Mouse (Mus musculus) ovary, postnatal 36 days (tissue): Measurements from ENCODE around the gene Klf9.

Experiments
- DNase-seq: peaks from one replicate; pipeline ENCODE4 v3.0.0; 2022; ENCODE audit warnings: low spot score, mixed read lengths

The Klf9 gene

DNA sequence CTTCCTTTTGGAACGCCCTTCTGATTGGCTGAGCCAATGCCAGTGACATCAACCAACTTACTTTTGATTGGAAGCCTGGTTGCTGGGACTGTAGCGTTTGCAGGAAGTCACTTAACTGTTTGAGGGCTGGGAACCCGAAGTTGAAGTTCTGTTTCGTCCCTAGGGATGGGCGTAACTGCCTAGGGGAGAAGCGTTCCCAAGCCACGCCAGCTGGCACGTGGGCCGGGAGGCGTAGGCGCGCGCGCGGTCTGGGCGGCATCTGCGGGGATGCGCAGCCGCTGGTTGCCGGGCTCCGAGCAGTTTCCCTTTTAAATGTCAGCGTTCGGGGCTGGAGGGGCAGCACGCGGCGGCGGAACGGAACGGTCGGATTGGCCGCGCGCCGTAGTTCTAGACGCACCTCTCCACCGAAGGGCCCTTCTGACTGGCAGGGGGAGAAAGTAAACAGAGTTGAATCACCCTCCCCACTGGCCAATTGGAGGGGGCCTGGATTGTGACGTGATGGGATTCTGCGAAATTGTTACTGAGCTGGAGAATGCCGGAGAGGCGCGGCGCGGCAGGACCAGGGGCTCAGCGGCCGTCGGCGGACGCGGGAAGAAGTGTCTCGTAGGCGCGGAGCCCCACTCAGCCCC, at the start of gene Klf9:
Gene Klf9, plus strand, starts transcription at position 538 of the 629 bp plus-strand sequence.
- DNase-seq: peak; percentile 94

DNA sequence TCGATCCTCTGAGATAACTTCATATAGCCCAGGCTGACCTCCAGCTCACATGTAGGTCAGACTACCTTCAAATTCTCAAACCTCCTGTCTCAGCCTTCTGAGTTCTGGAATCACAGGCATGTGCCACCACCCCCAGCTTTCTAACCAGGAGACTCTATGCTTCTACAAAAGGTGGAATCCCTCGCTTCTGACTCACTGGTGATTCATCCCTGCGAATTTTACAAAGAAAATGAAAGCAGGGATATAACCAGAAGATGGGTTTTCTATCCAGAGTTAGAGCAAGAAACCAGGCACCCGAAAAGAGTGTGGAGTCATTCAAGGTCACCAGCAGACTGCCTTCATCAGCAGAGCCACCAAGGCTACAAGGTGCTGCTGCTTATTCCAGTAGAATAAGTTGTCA, 49.4 kb upstream of the Klf9 start:
- DNase-seq: no peak

DNA sequence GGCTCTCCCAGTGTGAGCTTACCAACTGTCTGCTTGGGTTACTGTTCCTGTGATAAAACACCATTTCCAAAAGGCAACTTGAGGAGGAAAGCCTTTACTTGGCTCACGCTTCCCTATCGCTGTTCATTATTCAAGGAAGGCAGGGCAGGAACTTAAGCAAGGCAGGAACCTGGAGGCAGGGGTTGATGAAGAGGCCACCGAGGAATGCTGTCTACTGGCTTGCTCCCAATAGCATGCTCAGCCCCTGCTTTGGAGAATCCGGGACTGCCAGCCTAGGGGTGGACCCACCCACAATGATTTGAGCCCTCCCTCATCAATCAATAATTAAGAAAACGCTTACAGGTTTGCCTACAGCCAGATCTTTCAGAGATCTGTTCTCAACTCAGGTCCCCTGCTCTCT, 47.5 kb upstream of the Klf9 start:
- no peak for DNase-seq

DNA sequence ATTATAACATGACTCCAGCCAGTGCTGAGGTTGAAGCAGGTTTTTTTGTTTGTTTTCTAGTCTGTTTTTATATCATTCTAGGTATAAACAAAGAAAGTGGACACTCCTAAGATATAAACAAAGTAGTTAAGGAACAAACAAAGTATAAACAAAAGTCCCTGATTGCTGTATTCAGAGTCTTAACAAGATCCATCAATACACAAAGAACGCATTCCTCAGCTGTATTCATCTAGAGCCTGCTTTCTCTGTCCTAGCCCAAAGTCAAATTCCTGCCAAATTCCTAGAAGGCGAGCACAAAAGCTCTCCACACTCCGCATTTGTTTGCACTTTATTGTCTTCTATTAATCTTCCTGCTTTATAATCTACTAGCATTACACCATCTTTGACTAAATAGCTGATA, 46.1 kb upstream of the Klf9 start:
- no peak for DNase-seq

DNA sequence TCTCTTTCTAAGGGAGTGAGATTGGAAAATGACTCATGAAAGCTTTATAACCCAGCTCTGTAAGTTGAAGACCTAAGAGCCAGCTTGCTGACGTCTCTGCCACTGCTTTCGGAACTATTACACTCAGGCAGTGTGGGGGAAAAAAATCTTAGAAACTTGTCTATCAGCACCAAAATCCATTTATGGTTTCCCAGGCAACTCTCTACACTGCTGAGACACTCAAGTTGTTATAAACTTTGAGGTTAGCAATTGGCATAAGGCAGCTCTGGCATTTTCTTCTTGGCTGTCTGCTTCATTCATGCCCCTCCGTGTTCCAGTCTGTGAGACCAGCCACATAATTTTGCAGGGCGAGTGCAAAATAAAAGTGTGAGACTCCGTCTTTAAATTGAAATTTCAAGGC, 34.2 kb upstream of the Klf9 start:
- no peak for DNase-seq

DNA sequence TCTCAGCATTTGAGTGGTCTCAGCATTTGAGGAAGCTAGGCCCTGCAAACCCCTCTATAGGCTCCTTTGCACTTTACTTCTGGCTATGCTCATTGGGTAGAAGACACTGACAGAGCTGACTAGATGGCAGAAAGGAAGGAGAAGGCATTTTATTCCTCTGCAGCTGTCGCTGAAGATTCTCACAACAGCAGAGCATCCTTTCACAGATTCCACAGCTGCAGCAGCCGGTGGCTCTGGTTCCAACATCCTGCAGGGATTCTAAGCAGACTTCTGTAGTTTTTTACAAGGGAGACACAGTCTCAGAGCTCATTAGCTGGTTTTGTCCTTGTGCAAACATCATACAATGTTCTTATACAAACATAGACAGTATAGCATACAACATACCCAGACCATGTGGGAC, 33.7 kb upstream of the Klf9 start:
- DNase-seq: no peak

DNA sequence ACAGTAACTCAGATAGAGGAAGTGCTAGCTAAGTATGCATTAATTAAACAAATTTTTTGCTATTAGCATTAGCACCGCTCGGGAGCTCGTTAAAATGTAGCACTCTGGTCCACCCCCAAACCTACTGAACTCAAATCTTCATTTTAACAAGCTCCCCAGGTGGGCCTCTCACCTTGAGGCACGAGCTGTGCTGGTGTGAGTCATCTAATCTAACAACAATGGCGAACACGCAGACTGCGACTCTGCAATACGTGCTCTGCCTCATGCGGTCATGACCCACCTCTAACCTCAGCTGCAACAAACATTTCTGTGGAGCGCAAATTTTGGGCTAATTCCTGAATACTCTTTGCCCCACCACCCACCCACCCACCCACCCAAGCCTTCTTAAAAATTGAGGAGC, 19.2 kb upstream of the Klf9 start:
- DNase-seq: no peak

DNA sequence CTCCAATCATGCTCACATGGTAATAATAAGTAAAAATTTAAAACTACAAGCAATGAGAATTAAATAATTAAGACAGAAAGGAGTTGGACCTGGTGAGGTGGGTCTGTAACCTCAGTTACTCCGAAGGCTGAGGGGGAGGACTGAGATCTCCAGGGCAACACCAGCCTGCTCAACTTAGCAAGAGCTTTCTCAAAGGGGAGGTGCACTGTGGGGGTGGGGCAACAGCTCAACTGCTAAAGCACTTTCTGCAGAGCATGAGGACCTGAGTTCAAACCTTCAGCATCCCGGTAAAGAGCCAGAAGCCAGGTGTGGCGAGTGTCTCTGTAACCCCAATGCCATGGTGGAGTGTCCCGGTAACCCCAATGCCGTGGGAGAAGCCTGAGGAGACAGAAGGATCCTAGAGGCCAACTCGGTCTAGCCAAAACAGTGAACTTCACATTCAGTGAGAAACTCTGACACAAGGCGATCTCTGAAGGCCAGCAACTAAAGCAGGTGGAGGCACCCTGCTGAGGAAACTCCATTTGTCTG, 16.9 kb upstream of the Klf9 start:
- DNase-seq: no peak

DNA sequence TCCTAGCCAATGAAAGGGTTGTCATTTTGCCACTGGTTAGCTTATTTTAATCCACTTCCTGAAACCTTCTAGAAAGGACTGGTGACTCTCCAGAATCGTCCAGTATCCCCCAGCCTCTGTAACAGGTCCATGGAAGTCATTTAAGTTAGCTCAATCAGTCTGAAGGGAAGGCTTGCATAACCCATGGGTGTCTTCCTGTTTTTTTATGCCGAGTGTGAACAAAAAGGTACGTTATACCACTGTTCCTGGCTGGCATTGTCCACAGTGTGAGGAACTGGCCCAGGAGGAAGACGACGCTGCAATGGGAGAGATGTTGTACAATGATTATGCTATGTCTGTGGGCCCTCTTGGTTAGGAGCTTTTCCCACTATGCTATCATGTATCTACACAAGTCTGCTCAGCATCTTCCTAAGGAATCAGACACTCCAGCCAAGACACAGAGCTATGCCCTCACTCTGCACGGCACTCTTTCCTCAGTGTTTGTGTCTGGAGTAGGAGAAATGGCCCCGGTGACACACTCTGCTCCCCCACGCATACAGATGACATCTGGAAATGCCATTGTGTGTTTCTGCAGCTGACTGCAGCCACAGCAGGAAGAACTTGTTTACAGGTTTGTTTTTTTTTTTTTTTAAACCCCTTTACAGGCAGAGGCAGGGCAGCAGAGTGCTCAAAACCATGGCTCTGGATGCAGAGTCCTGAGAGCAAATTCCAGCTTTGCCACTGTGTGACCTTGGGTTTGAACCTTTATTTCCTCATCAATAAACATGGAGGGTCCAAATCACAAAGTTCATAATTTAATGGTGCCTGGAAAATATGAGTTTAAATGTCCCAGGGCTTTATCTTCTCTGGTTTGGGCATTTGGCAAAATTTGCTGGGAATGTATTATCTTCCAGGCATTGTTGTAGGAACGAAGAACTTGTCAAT, 15.5 kb upstream of the Klf9 start:
- no peak for DNase-seq

DNA sequence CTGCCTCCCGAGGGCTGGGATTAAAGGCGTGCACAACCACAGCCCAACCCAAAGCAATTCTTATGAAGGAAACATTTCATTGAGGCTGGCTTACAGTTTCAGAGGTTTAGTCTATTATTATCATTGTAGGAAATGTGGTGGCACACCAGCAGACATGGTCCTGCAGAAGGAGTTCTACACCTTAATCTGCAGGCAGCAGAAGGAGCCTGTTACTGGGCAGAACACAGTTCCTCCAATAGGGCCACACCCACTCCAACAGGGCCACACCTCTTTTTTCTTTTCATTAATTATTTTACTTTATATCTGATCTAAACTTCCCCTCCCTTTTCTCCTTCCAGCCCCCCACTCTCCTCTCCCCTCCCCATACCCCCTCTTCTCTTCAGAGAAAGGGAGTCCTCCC, 11.1 kb upstream of the Klf9 start:
- DNase-seq: no peak

DNA sequence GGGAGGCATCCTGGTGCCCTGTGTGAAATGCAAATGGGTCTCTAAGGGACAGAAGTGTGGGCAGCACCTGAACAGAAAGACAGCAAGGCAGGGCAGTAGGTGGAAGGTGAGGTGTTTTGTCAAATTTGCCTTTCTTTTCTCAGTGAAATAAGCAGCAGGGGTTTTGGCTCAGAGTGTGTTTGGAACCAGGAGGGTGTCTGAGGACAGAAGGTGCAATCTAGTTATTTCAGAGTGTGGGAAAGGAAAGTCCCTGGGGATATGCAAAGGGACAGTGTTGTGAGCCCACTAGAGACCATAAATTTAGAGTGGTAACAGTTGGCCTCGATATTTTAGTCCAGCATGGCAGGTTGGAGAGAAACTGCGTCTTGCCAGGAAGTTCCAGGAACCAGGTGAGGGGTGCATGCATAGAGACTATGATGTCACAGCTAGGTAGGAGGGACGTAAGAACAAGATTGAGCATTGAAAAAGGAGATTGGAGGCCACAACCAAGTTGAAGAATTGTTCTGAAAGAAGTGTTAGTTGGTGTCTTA, 8.9 kb upstream of the Klf9 start:
- DNase-seq: no peak

DNA sequence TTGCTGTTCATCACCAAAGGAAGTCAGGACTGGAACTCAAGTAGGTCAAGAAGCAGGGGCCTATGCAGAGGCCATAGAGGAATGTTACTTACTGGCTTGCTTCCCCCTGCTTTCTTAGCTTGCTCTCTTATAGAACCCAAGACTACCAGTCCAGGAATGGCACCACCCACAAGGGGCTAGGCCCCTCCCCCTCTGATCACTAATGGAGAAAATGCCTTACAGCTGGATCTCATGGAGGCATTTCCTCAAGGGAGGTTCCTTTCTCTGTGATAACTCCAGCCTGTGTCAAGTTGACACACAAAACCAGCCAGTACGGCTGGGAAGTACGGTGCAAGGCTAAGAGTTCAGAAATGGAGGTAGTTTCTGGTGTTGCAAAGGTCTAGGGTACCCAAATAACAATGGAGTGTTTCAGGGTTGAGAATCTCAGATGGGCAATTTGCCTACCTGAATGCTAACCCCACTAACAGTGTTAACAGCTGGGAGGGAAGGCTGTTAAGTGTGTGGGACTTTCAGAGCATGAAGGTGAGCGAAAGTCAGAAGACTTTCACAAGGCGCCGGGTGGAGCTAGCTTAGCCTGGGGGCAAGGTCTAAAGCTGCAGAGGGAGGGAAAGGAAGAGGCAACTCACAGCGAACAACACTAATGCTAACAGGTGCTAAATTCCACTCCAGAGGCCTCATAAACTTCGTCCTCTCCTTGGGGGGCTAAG, 8.2 kb upstream of the Klf9 start:
- DNase-seq: no peak

DNA sequence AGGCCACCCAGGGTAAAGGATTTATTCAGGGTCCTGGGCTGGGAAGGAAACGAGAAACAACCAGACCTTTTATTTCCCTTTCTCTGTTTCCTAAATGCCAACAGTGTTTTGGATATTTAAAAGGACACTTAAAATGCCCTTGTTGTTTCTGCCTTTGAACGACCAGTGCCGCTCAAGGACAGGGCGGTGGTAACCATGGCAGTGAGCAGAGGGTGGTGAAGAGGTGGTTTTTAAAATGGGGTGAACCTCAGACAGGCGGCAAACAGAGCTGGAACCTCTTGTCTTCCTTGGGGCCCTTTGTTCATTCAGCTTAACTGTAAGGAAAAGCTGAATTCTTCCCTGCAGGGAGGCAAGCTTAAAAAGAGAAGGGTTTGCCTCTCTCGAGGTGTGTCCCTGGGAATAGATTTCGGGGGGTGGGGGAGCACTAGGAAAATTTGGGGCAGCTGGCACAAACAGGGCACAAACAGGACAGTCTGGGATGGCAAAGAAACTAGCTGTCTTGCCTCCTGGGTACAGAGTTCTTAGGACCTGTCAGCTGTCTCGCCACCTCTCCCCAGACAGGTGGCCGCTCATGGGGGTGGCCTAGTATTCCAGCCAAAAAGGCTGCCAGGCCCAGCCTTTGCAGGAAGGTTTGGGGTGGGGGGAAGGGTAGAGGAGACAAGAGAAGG, 7.5 kb upstream of the Klf9 start:
- DNase-seq: peak; percentile 51

DNA sequence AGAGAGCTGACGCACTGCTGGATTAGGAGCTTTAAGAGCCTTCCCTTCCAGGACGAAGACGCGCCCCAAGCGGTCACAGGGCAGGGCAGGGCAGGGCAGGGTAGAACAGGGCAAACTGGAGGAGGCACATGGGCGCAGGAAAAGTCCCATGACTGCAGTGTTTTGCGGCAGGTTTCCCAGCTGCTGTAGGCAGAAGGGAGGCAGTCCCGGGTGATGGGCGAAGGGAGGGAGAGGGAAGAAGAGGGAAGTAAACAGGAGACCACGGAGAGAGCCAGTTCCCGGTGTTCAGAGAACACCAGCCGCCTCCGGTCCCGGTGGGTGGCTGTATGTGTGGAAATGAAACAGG, 7.0 kb upstream of the Klf9 start:
- DNase-seq: peak; percentile 80

DNA sequence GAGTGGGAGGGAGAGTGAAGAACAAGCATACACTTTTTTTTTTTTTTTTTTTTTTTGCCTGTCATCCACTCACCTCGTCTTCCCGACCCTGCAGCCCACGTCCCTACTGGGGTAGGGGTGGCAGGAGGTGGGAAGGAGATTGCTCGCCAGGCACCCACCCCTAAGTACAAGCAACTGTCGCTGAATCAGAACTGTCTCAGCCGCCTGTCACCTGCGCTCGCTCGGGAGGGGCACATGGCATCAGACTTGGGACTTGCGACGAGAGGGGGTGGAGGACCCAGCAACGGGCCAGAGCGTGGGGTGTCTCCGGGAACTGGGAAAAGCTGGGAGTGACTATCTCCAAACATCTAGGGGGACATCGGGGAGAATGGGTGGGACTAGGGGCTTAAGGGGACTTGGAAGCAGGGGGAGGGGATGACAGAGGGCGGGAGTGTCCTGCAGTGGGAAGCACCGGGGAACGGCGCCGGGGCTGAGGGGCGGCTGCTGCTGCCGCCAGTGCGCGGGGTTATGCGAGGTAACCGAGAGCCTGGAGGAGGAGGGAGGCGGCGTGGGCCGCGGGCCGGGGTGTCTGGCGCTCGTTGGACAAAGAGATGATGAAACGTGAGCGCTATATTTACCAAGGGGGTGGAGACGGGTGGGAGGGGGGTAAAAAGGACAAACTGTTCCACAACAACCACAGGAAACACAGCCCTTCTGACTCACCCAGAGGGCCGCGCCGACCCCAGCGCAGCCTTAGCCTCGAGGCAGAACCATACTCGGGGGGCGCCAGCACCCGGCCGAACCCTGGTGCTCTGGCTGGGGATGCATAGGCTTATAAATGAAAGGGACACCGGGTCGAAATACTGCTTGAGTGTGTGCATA, 6.4 kb upstream of the Klf9 start:
- peak; percentile 87 for DNase-seq

DNA sequence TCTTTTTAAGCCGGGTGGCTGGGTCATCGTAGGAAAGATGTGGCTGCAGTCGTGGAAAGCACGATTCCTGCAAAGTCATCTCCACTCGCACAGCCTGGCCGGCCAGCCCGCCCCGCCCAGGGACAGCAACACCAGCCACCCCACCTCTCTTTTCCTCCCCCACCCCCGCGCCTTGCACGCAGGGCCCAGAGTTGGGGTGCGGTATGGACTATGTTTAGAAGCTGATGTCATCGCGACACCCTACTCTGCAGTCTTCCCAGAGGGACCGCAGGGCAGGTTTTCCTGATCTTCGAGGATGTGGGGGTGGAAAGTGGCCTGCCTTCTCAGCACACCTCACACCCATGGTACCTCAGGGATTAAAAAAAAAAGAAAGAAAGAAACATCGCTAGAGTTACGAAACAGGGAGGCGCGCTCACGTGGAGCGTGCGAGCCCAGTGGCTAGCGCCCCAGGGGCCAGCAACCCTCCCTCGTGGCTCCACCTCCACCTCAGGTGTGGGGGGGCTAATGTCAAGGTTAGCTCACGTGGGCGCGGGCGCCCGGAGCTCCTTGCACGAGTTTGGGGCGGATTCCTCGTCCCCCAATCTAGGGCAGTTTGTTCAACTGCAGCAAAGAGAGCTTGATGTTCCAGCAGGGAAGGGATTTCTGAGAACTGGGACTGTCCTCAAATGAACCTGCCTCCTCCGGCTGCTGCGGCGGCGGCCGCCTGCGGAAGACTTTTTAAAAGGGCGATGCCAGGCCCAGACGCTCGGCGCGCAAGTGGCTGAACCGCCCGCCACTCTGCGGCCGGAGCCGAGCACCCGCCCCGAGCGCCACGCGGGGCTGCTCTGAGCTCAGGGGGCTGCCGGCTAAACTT, 5.5 kb upstream of the Klf9 start:
- DNase-seq: peak; percentile 86

DNA sequence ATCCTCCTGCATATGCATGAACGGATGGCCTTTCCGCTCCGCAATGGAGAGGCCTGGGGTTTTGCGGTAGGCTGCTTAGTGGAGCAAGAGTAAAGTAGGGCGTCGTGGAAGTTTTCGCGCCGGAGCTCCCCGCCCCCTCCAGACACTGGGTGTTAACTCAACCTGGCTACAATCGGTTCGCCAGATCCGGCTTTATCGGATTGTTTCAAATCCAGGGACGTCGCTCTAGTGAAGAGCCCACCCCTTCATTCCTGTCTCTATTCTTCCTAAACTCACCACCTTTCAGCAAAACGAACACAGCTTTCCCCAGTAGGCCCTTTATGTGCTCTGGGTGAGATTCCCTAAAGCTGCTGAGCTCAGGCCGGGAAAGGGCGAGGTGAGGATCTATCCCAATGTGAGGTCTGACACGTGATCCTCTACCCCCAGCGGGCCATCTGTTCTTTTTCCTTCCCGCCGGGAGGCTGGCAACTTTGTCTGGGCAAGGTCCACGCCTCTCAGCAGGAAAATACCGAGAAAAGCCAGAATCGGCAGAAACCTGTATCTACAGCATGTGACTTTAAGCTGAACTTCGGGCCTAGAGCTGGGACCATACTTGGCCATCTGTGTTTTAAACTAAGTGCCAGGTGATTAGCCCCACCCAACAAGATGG, 4.7 kb upstream of the Klf9 start:
- DNase-seq: peak; percentile 57

DNA sequence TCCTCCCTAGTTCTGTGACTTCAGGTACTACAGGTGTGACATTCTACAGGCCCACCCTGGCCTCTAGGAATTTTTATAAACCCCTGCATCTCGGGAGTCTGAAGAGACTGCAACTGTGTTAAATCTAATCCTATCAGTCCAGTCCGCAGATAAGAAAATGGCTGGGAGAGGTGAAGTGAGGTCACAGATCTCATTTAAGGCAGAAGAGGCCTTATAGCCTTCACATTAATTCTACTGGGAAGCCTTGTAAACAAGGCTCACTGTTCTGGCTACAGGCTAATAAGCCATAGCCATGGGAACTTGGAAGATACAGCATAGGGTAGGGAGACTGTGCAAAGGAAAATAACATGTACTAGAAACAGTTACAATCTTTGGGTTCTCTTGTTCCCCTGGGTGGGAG, 3.7 kb upstream of the Klf9 start:
- DNase-seq: no peak

DNA sequence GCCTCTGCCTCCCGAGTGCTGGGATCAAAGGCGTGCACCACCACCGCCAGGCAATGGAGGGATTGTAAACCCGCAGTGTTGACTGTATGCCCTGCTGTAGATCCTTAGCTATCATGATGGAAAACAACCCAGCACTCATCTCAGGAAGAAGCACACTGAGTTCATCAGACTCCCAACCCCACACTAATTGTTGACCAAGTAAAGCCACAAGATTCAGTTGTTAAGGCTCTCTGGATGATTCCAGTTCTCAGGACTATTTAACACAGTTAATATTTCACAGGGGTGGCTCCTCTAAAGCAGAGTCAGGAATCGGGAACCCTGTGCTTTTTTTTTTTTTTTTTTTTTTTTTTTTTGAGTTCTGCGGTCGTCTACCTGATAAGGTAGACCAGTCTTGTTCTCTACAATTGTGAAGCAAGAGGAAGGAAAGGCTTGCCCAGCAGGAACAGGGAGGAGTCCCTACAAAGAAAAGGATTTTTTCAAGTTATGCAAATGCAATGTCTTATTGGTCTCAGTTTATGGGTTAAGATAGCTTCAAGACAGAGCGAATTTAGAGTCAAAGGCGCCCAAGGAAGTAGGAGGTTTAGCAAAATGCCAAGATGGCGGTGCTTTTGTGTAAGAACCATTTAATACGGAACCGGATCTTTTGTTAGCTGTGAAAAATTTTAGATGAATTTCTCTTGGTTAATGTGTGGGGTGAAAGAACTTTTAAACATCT, 1.1 kb upstream of the Klf9 start:
- DNase-seq: no peak
